Mouse (Mus musculus) G1E-ER4 (cell line): ENCODE results near the gene Gzmk. TPM values are rescaled to one million over a fixed set of nuclear protein-coding genes. Genes with fewer than 3 reads are reported as not detected.

Source experiments
- GATA1 ChIP-seq: IDR thresholded peaks from one replicate; pipeline ENCODE4 v1.8.0; 2012; ENCODE audit warnings: low read length, inconsistent platforms
- polyA plus RNA-seq: library from polyadenylated mRNA; stranded (reverse); fragments of >175 nt; gene quantifications from 2 replicates; pipeline ENCODE4 v1.2.3, GENCODE M21; 2012

The Gzmk gene
- polyA plus RNA-seq, 1 experiment = not detected

DNA sequence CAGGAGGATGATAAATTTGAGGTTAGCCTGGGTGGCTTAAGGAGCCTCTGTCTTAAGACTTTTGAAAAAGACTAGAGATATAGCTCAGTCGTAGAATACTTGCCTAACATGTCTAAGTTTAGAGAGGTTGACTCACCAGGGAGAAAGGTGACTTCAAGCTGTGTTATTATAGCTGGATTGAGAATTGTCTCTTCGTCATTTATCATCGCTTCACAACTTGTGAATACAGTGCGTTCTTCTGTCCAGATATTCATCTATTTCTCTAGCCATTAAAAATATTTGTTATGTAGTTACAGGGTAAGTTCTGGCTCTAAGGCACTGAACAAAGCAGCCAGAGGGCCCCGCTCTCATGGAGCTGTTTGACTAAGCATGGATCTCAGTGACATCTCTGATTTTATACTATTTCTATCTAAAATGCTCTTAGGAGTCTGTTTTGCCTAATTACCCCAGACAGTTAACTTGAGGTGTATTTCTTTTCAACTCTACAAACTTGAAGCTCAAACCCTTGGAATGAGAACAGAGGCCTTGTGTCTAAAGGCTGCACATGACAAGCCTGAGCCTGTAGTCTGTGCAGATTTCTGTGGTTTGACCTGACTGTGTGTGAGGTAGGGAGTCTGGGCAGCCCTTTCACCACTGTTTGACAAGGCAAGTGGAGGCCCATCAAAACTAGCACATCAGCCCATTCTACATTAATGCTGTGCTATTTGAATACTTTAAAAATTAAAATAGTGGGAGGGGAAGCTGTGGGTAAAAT lies 61.3 kb downstream of the Gzmk start:
- no peak for TF ChIP-seq GATA1

DNA sequence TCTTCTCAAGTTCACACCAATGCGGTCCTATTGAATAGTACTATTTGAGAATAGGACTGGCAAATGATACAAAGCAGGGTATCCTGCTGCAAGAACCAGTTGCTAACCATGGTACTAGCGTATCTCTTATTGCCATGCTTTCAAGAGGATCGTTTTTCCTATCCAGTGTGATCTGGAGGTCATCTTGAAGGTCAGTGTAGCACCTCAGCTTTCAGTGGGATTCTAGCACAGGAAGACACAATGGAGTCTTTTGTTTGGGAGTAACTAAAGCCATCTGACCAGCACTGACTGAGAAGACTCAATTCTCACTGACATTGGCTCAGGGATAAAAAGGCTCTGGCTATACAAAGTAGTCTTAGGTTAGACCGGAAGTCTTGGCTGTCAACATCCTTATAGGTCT lies 74.2 kb downstream of the Gzmk start:
- TF ChIP-seq GATA1 = no peak

DNA sequence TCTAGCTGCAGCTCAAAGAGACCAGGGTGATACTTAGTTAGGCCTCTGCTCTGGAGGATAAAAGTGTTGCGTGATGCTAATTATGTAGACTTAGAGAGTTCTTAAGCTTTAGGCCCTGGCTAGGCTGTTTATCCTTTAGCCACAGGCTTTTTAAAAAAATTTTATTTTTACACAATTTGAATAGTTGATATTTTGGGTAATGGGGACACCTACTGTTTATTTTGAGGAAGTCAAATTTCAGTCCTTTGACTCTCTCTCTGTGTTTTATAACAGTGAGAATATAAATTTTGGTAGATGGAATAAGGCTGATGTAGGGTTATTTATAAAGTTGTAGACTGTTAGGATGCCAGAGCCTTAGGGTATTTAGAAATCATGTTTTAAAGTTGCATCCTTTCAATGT lies 86.1 kb downstream of the Gzmk start:
- TF ChIP-seq GATA1 = no peak

DNA sequence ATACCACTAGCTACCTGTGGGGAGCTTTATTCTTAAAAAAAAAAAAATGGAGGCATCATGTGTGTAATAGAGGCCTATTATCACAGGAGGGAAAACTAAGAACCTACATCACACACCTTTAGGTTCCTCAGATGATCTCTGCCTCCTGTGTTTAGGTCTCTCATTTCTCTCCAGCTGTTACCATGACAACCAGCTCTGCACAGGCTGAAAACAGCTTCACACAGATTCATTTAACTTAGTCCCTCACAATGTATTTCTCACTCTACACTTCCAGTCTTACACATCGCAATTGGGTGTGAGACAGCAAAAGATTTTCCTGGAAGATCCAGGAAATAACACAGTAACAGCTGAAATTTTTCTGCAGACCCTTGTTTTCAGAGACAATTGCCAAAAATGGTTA lies 95.7 kb downstream of the Gzmk start:
- TF ChIP-seq GATA1 = no peak

Other genes starting within 250 kb of the Gzmk start
- gene Ccno, start 238.1 kb downstream of the Gzmk start, polyA plus RNA-seq = not detected in 2 replicates
- gene Mcidas, start 232.1 kb downstream of the Gzmk start, polyA plus RNA-seq = not detected in 2 replicates
- gene Cdc20b, start 190.8 kb downstream of the Gzmk start, polyA plus RNA-seq = not detected in 2 replicates
- not detected in 2 replicates for gene Gpx8, start 179.5 kb downstream of the Gzmk start, polyA plus RNA-seq
- not detected in 2 replicates for gene Gzma, start 124.9 kb downstream of the Gzmk start, polyA plus RNA-seq
- not detected in 2 replicates for gene Esm1, start 16.2 kb downstream of the Gzmk start, polyA plus RNA-seq
- not detected in 2 replicates for gene BC067074, start 67.3 kb upstream of the Gzmk start, polyA plus RNA-seq